Mouse (Mus musculus): ENCODE results near the gene Ltbp3. TPM values are rescaled to one million over a fixed set of nuclear protein-coding genes. Genes with fewer than 3 reads are reported as not detected.
A peak's percentile ranks its signal among the peaks of the same experiment; 100 is the strongest.

The Ltbp3 gene
- polyA plus RNA-seq, 1 experiment from 2014 or later: 15.5 TPM

DNA sequence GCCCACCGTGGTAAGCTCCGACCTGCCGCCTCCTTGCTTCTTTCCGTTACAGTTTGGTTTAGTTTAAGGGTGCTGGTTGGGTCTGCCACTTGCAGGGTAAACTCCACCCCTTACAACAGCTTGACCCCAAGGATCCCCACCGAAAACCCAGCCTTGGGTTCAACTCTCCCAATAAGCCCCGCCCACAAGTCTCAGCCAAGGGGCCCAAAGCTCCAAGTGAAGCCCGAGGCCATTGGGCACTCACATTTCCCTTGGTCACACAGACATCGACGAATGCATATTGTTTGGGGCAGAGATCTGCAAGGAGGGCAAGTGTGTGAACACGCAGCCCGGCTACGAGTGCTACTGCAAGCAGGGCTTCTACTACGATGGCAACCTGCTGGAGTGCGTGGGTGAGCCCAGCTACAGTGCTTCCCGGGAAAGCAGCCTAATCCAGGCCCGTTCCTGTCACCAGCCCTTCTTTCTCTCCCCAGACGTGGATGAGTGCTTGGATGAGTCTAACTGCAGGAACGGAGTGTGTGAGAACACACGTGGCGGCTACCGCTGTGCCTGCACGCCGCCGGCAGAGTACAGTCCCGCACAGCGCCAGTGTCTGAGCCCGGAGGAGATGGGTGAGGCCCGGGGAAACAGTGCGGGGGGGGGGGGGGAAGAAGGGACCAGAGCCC lies 15.7 kb downstream of the Ltbp3 start:
- no peak overlapping the region for H3K27ac ChIP-seq
- WGBS (ENCODE audit: missing documents): 62% methylated on average over 29 of the region's 29 CpGs
- no peaks in the 10 kb centered on the region for H3K79me2 ChIP-seq (ENCODE audit: inconsistent target)
- H3K36me3 ChIP-seq (ENCODE audit: inconsistent target): peaks cover 35% of the 10 kb centered on the region
- H3K4me3 ChIP-seq (ENCODE audit: inconsistent target): no peak overlapping the region

DNA sequence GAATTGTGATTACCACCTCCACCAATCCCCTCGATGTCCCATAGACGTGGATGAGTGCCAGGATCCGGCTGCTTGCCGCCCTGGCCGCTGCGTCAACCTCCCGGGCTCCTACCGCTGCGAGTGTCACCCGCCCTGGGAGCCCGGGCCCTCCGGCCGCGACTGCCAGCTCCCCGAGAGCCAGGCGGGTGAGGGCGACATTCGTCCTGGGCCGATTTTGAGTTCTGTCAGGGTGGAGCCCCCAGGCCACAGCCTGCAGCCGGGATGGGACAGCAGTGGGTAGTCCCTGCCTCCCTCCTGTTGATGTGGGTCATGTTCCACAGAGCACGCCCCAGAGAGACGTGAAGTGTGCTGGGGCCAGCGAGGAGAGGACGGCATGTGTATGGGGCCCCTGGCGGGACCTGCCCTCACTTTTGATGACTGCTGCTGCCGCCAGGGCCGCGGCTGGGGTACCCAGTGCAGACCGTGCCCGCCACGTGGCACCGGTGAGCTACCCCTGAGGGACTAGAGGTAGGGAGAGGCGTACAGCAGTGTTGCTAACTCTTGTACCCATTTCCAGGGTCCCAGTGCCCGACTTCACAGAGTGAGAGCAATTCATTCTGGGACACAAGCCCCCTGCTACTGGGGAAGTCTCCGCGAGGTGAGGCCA lies 16.4 kb downstream of the Ltbp3 start:
- Histone ChIP-seq H3K4me3 (ENCODE audit: inconsistent target) (no peak overlapping the region), H3K27ac (no peak overlapping the region), H3K79me2 (ENCODE audit: inconsistent target) (no peaks in the 10 kb centered on the region), H3K36me3 (ENCODE audit: inconsistent target) (peaks cover 42% of the 10 kb centered on the region)
- WGBS (ENCODE audit: missing documents): 68% methylated on average over 36 of the region's 36 CpGs

DNA sequence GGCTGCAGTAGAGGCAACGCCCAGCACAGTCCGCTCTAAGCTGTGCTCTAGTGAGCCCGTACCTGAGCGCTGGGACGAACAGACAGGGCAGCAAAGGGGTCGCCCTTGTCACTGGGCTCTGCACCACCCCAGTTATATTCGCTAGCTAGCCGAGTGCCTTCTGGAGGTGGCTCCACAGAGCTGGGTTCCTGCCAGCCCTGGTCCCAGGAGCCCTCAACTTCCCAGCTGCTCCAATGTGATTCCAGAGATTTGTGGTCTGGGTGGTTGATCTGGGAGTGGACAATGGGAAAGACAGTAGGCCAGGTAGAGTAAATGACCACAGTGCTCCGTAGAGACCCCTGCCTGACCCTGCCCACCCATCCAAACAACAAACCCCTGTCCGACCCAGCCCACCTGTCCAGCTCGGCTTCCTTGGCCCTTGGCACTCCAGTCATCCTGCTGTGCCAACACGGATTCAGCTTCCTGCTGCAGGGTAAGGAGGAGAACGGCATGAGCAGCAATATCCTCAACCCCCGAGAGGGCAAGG lies 18.2 kb downstream of the Ltbp3 start:
- Histone ChIP-seq H3K4me3 (ENCODE audit: inconsistent target) (no peak overlapping the region), H3K79me2 (ENCODE audit: inconsistent target) (no peaks in the 10 kb centered on the region), H3K36me3 (ENCODE audit: inconsistent target) (peaks cover 56% of the 10 kb centered on the region), H3K27ac (no peak overlapping the region)
- WGBS (ENCODE audit: missing documents): 96% methylated on average over 13 of the region's 14 CpGs

DNA sequence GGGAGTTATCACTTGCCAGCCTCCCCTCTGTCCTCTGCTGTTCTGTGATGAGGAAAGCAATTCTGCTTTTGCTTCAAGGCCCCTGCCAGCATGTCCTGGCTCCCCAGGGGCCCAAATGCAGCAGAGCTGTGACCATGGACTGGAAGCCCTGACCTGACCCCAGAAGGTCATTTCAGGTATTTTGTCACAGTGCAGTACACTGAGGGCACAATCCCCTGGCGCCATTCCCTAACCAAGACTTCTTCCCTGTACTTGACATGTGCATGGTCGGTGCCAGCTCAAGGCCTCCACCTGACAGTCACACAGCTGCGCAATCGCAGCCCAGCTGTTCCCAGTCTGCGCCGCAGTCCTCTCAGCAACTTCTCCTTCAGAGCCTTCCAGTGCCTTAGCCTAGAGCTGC lies 22.5 kb downstream of the Ltbp3 start:
- WGBS (ENCODE audit: missing documents): 90% methylated on average over 2 of the region's 6 CpGs

DNA sequence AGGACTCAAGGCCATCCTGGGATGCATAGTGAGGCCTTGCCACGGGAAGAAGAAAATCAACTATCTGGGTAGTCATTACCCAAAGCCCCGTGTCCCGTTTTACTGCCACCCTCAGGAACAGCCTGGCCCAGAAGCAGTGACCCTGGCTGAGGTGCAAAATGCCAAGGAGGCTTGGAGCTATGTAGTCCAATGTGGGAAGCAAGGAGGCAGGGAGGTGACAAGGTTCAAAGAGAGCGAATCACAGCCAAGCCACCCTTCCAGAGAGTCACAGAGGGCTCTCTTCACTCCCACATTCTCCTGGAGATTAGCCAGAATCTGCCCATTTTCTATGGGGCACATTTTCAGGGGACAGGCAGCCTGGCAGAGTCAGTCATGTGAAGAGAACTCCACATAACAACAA lies 26.6 kb downstream of the Ltbp3 start:
- Histone ChIP-seq H3K79me2 (ENCODE audit: inconsistent target) (peaks cover 32% of the 10 kb centered on the region), H3K36me3 (ENCODE audit: inconsistent target) (peaks cover 61% of the 10 kb centered on the region), H3K4me3 (ENCODE audit: inconsistent target) (no peak overlapping the region), H3K27ac (no peak overlapping the region)
- 92% methylated on average over 4 of the region's 4 CpGs for WGBS (ENCODE audit: missing documents)

More for the DNA sequence above, 22.5 kb downstream of the Ltbp3 start:
- Histone ChIP-seq H3K27ac (no peak overlapping the region), H3K4me3 (ENCODE audit: inconsistent target) (no peak overlapping the region), H3K79me2 (ENCODE audit: inconsistent target) (peaks cover 5% of the 10 kb centered on the region; the same call in 1 of the 2 replicates), H3K36me3 (ENCODE audit: inconsistent target) (peaks cover 93% of the 10 kb centered on the region)

DNA sequence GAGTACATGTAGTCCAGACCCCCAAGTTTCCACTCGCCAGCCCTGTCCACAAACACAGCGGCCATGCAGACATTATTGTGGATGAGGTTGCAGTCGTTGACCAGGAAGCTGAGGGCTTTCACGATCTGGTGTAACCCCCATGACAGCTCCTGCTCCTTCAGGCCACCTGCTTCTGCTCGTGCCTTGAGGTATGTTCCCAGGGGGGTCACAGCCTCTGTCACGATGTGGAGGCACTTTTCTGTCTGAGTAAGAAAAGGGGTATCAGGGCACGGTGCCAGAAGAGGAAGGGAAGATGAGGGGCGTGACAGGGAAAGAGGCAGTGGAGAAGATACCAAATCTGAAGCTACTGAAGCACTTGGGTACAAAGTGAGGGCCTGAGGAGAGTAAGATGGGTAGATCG lies 29.6 kb downstream of the Ltbp3 start:
- Histone ChIP-seq H3K27ac (peak overlapping the region; percentile 48), H3K79me2 (ENCODE audit: inconsistent target) (peaks cover 32% of the 10 kb centered on the region), H3K36me3 (ENCODE audit: inconsistent target) (peaks cover 35% of the 10 kb centered on the region), H3K4me3 (ENCODE audit: inconsistent target) (peak overlapping the region; percentile 73)
- WGBS (ENCODE audit: missing documents): 47% methylated on average over 9 of the region's 9 CpGs

DNA sequence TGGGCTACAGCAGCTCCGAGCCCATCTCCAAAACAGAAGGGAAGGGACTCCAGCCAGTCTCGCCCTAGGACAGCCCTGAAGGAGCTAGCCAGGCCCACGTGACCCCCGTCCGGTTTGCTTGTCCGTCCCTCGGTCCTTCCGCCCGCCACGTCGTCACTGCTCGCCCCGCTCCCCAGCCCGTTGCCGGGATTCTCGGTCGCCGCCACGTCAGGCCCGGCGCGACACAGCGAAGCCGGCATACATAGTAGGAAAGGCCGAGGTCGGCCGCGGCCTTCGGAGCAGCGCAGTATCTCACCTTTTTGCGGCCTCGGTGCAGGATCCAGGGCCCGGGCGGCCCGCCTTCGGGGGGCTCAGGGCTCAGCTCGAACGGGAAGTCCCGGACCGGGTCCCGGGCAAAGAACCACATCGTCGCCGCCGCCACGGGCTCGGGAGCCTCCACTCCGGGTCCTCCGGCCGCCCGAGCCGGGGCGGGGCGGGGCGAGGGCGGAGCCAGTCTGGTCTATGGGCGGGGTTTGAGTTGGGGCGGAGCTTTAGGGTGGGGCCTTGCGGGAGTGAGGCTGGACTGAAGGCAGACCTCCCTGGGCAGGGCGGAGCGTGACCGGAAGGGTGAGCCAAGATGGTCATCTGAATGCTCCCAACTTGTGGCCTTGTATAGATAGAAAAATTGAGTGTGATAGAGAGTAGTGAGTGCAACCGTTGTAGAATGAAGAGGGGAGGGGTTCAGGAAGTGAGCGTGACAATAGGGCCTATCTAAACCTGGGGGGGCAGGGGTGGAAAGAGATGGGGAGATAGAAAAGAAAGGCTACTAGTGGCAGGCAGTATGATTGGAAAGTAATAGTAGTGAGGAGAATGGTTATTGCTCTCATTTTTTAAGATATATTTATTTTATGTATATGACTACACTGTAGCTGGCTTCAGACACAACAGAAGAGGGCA lies 30.5 kb downstream of the Ltbp3 start, which contains the start of gene Scyl1:
TSS of gene Scyl1 (minus strand) at position 495 of the 936 bp plus-strand sequence.
- peak within 1 kb of the TSS; percentile 53 for H3K27ac ChIP-seq
- WGBS (ENCODE audit: missing documents): under 1% methylated on average over 51 of the region's 64 CpGs
- peaks cover 32% of the 10 kb centered on the region for H3K79me2 ChIP-seq (ENCODE audit: inconsistent target)
- peak within 1 kb of the TSS; percentile 73 for H3K4me3 ChIP-seq (ENCODE audit: inconsistent target)
- peaks cover 26% of the 10 kb centered on the region; the same call in 1 of the 2 replicates for H3K36me3 ChIP-seq (ENCODE audit: inconsistent target)

DNA sequence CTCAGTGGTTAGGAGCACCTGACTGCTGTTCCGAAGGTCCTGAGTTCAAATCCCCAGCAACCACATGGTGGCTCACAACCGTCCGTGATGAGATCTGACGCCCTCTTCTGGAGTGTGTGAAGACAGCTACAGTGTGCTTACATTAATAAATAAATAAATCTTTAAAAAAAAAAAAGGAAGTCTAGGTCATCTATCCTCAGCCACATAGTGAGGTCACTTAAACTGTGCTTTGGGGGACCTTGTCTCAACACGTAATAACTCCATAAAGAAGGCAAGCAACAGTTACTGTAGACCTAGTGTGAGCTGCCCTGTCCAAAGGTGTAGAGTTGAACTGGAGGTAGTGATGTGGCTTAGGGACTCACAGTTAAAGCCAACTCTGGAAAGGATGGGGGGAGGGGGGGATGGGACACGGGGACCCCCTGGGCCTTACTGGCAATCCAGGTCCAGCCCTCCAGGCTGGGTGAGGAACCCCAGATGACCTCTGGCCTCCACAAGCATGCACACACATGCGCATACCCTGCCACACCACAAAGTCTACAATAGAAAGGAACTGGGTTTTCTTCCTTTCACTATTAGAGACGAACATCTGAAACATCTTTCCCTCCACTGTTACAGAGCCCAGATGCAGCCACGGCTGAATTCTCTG lies 36.8 kb downstream of the Ltbp3 start:
- WGBS (ENCODE audit: missing documents): 55% methylated on average over 9 of the region's 9 CpGs

DNA sequence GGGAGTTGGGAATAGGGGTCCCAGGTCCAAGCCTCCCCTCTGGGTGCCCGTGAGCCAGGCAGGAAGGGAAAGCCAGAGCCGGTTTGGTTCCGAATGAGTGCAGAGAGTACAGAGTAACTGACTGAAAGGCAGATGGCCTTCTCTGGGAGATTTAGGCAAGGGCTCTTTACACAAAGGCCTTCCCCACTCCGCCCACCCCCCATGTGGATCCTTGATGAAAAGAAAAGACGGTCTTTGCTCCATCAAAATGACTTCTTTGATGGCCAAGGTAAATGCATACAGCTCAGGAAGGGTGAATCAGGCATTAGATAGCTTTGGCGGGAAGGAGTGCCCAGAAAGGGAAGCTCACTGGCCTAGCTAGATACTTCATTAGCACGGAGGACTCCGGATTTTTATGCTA lies 37.6 kb downstream of the Ltbp3 start:
- H3K79me2 ChIP-seq (ENCODE audit: inconsistent target): no peaks in the 10 kb centered on the region
- H3K36me3 ChIP-seq (ENCODE audit: inconsistent target): no peaks in the 10 kb centered on the region
- WGBS (ENCODE audit: missing documents): 89% methylated on average over 7 of the region's 8 CpGs
- H3K27ac ChIP-seq: no peak overlapping the region
- H3K4me3 ChIP-seq (ENCODE audit: inconsistent target): no peak overlapping the region

More for the DNA sequence above, 36.8 kb downstream of the Ltbp3 start:
- Histone ChIP-seq H3K79me2 (ENCODE audit: inconsistent target) (no peaks in the 10 kb centered on the region), H3K4me3 (ENCODE audit: inconsistent target) (no peak overlapping the region), H3K36me3 (ENCODE audit: inconsistent target) (no peaks in the 10 kb centered on the region), H3K27ac (no peak overlapping the region)

DNA sequence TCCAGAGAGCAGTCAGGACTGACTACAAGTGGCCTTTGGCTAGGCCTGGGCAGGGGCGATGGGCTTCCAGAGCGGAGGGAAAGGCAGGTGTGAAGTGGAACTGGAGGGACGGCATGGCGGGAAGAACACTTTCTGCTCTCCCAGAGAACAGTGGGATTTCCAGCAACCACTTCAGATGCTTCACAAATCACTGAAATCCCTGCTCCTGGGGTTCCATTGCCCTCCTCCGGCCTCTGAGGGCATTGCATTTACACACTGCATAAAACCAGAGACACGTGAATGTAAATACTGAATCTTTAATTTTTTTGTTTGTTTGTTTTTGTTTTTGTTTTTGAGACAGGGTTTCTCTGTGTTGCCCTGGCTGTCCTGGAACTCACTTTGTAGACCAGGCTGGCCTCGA lies 39.5 kb downstream of the Ltbp3 start:
- no peak overlapping the region for H3K4me3 ChIP-seq (ENCODE audit: inconsistent target)
- no peaks in the 10 kb centered on the region for H3K79me2 ChIP-seq (ENCODE audit: inconsistent target)
- no peaks in the 10 kb centered on the region for H3K36me3 ChIP-seq (ENCODE audit: inconsistent target)
- WGBS (ENCODE audit: missing documents): 74% methylated on average over 7 of the region's 7 CpGs
- H3K27ac ChIP-seq: no peak overlapping the region

DNA sequence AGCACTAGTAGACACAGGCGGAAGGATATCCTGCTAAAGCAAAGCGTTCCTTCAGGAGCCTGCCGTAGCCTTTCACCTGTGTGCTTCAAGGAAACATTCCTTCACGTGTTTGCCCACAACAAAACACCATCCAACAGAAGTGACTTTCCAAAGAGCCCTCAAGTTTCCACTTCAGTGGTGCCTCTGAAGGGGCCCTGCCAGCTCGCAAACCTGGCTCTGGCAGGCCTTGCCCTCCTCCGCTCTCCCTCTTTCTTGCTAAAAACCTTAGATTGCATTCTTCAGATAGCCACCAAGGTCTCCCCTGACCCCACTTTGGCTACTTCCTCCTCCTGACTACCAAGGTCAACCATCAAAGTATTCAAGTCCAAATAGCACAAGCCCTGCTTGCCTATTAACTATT lies 40.8 kb downstream of the Ltbp3 start:
- Histone ChIP-seq H3K4me3 (ENCODE audit: inconsistent target) (no peak overlapping the region), H3K27ac (no peak overlapping the region), H3K36me3 (ENCODE audit: inconsistent target) (no peaks in the 10 kb centered on the region), H3K79me2 (ENCODE audit: inconsistent target) (no peaks in the 10 kb centered on the region)
- WGBS (ENCODE audit: missing documents): 94% methylated on average over 6 of the region's 6 CpGs

DNA sequence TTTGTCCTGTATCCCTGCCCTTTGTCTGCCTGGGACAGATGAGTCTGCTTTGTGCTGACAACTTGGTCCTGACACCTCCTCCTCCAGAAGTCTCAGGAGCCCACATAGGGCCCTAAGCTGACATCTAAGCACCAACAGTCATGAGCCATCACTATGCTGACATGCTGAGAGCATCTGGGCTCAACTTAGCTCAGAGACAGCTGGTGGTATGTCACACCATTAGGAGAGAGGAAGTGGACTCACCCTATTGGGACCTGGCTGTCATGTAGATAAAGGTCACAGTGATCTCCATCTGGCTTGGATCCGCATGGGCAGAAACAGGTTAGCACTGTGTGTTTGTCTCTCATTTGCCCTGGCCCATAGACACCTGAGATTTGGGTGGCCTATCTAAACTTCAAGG lies 41.4 kb downstream of the Ltbp3 start:
- Histone ChIP-seq H3K4me3 (ENCODE audit: inconsistent target) (no peak overlapping the region), H3K79me2 (ENCODE audit: inconsistent target) (no peaks in the 10 kb centered on the region), H3K27ac (no peak overlapping the region), H3K36me3 (ENCODE audit: inconsistent target) (no peaks in the 10 kb centered on the region)
- 100% methylated on average over 1 of the region's 1 CpGs for WGBS (ENCODE audit: missing documents)

DNA sequence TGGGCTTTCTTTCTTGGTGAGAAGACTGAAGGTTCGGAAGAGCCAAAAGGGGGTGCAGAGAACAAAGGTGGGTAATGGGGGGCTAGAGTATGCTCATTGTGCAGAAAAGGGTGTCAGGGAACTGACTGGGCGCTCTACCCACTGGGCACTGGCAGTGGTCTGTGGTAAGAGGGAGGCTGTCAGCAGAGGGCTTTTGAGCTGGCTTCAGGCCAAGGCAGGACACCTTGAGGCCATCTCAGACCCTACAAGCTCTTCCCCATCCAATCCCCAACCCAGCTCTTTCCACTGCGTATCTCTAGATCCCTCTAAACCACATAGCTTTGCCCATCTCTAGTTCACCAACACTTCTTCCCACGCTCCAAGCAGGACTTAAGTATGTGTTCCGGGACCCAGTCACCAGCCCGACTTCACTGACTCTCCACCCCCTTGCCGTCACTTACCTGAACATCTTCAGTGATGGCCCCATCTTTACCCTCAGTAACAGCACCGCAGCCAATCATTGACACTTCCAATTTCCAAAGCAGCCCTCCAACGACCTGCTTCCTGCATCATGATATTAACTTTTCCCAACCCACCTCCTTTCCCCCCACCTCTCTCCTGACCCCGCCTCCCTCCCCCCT lies 44.4 kb downstream of the Ltbp3 start:
- Histone ChIP-seq H3K4me3 (ENCODE audit: inconsistent target) (no peak overlapping the region), H3K36me3 (ENCODE audit: inconsistent target) (no peaks in the 10 kb centered on the region), H3K79me2 (ENCODE audit: inconsistent target) (no peaks in the 10 kb centered on the region), H3K27ac (no peak overlapping the region)
- WGBS (ENCODE audit: missing documents): 81% methylated on average over 9 of the region's 10 CpGs

Data from macrophage (primary cell).